25 mouse cellular contexts compared by ENCODE assay signal in genomic region chr1:60616916-60617315, GRCm38 (mm10). TPM values are rescaled to one million over a fixed set of nuclear protein-coding genes. Genes with fewer than 3 reads are reported as not detected.
DNase-seq lines count a peak whose midpoint lies in the region; ATAC-seq and TF ChIP-seq lines count a peak whose summit lies in the region.
"Had no signal": no experiment of that assay in that cellular context is flagged by ENCODE, and none has a peak within 500 bp of the region (broad histone marks: within the 10 kb centered on the region; RNA-seq: fewer than 3 reads in every experiment).

No protein-coding gene starts in this region.

- peak; percentile 58 for DNase-seq in heart, adult 11 months
- no peak for DNase-seq in heart, adult 9 months (ENCODE audit: low spot score in 2 of 2)
- DNase-seq in 3134 (ENCODE audit: extremely low read depth, insufficient read length, low spot score), result peak; percentile 42
- peak; percentile 42 for DNase-seq in adipocyte (ENCODE audit: low spot score)
- no peak for DNase-seq in cerebellum, adult 9-11 months
- DNase-seq in gastrocnemius, postnatal 14 days, result no peak
- DNase-seq: adrenal gland, adult 2 months; adrenal gland, postnatal 10 days; adrenal gland, postnatal 25 days; B cell, adult 2 months; cerebellum, adult 11 months; cerebellum, adult 18-20 months; cerebellum, adult 8-10 months; cerebellum, postnatal 10 days; cerebellum, postnatal 25 days had no signal

- H3K36me3 ChIP-seq in C2C12 (ENCODE audit: control insufficient read depth, insufficient read depth), result no peaks in the 10 kb centered on the region
- no peaks in the 10 kb centered on the region for H3K36me3 ChIP-seq in hindbrain, embryonic 13.5 days
- H3K36me3 ChIP-seq: embryonic facial prominence, embryonic 10.5 days; embryonic facial prominence, embryonic 12.5 days; forebrain, embryonic 10.5 days; forebrain, embryonic 12.5 days had no signal

- H3K9me3 ChIP-seq in hindbrain, embryonic 13.5 days, result no peaks in the 10 kb centered on the region
- H3K9me3 ChIP-seq: embryonic facial prominence, embryonic 10.5 days; embryonic facial prominence, embryonic 12.5 days; forebrain, embryonic 10.5 days; forebrain, embryonic 12.5 days had no signal

- no peak overlapping the region for H3K27ac ChIP-seq in hindbrain, embryonic 13.5 days
- H3K27ac ChIP-seq: embryonic facial prominence, embryonic 10.5 days; embryonic facial prominence, embryonic 12.5 days; forebrain, embryonic 10.5 days; forebrain, embryonic 12.5 days had no signal

- no peak for TF ChIP-seq CTCF in C2C12 (IDR thresholded peaks at IDR 0.05; ENCODE audit: control insufficient read depth, insufficient read depth, insufficient read length)

- no peak for ATAC-seq in hindbrain, embryonic 13.5 days (ENCODE audit: low FRiP score)
- ATAC-seq: activated CD4-positive, CD25-positive, alpha-beta regulatory T cell, adult 4 months; forebrain, embryonic 16.5 days; Patski had no signal

- no peaks in the 10 kb centered on the region for H3K4me1 ChIP-seq in hindbrain, embryonic 13.5 days (replicated peaks)
- H3K4me1 ChIP-seq: embryonic facial prominence, embryonic 10.5 days; embryonic facial prominence, embryonic 12.5 days; forebrain, embryonic 10.5 days; forebrain, embryonic 12.5 days had no signal

- no peaks in the 10 kb centered on the region for H3K79me3 ChIP-seq in C2C12 (ENCODE audit: low read depth)

- no peak overlapping the region for H3K4me3 ChIP-seq in C2C12 (ENCODE audit: insufficient read depth, poor library complexity, severe bottlenecking)
- H3K4me3 ChIP-seq in hindbrain, embryonic 13.5 days, result no peak overlapping the region
- H3K4me3 ChIP-seq: embryonic facial prominence, embryonic 10.5 days; embryonic facial prominence, embryonic 12.5 days; erythroblast, embryonic 14.5 days; forebrain, embryonic 10.5 days; forebrain, embryonic 12.5 days had no signal

- no peak overlapping the region for H3K9ac ChIP-seq in hindbrain, embryonic 13.5 days
- H3K9ac ChIP-seq: embryonic facial prominence, embryonic 12.5 days; forebrain, embryonic 12.5 days had no signal

- intact Hi-C loops in gastrocnemius, postnatal 14 days (cut with DNase I; ENCODE audit: low total_unique reads), result no loop called here

- H3ac ChIP-seq in C2C12 (ENCODE audit: control insufficient read depth, insufficient read length, low read depth), result no peak overlapping the region

- no peaks in the 10 kb centered on the region for H3K27me3 ChIP-seq in C2C12 (ENCODE audit: control insufficient read depth, insufficient read depth, insufficient read length)
- no peaks in the 10 kb centered on the region for H3K27me3 ChIP-seq in hindbrain, embryonic 13.5 days
- H3K27me3 ChIP-seq: embryonic facial prominence, embryonic 12.5 days; forebrain, embryonic 12.5 days; Patski had no signal

- no peak overlapping the region for H3K4me2 ChIP-seq in hindbrain, embryonic 13.5 days
- H3K4me2 ChIP-seq: embryonic facial prominence, embryonic 12.5 days; forebrain, embryonic 12.5 days had no signal

- no peaks in the 10 kb centered on the region for H3K79me2 ChIP-seq in C2C12 (ENCODE audit: control insufficient read depth, insufficient read depth)

- WGBS in hindbrain, embryonic 13.5 days, result 72% methylated on average over 2 of the region's 2 CpGs

TF ChIP-seq in C2C12, 6 proteins besides CTCF, POLR2A, EP300 and RAD21:
- TF ChIP-seq MAX (IDR thresholded peaks at IDR 0.05) (no peak), FOSL1 (IDR thresholded peaks at IDR 0.05; ENCODE audit: insufficient read depth, low read length, poor library complexity, severe bottlenecking) (peak; percentile 4)
TF ChIP-seq in C2C12: peak in this region for 1.

RNA-seq across cellular contexts. Expression of gene Raph1, which starts 50.0 kb away (rescaled TPM):
- 9.5 TPM for polyA plus RNA-seq in C2C12 (2012; fragmentation: generic; extraction: Trizol)
- total RNA-seq in gastrocnemius, postnatal 14 days (2021), result 10 to 100 TPM; 22.8 to 33.3 TPM
- 27.6 and 28.2 TPM in 2 replicates for polyA plus RNA-seq in hindbrain, embryonic 13.5 days (2015; fragmentation: Nextera tagmentation; extraction: Ambion mirVana)

Comparison
In these comparisons a context has a peak if more than half of its experiments do, and no peak if none do; other contexts are left out.
1. DNase-seq: peak in heart, adult 11 months (single experiment), 3134 (single experiment) and adipocyte (single experiment); none in heart, adult 9 months (0 of 2), cerebellum, adult 9-11 months (single experiment) and gastrocnemius, postnatal 14 days (single experiment).